Mouse (Mus musculus): ENCODE measurements around the gene Myocd. TPM values are rescaled to one million over a fixed set of nuclear protein-coding genes. Genes with fewer than 3 reads are reported as not detected.
A peak's percentile ranks its signal among the peaks of the same experiment; 100 is the strongest.

Gene Myocd
- total RNA-seq, 2 experiments from 2014 or later: 0.39 to 0.97 TPM

DNA sequence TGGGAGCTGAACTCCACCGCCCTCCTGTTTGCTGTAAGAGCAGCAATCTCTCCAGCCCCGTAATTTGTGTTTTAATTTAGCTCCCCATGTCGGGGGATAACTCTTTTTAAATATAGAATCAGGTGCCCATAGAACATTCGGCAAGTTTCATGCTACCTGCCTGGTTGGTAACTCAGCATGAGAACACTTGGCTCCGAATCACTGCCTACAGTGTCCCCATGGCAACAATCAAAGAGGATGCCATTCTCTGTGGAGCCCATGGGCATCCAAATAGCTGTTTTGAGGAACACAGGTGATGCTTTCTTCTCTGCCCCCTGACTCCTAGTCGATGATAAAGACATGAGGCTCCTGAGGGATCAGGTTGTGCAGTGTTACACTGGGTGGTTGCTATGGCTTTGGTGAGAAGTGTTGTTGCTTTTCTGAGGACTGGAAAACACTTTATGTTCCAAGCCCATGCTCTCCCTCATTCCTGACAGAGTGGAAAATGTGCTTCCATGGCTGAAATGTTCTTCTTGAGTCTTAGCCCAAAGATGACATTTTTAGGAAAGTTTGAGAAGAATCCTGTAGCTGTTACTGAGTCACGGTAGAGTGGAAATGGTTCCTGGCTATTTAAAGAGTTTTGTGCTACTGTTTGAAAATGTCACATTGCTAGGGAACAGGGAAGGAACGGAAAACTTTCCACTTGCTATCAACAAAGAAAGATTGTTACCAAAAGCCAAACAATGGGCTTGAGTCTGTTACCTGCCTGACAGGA lies 23.3 kb downstream of the Myocd start:
- H3K27ac ChIP-seq: peak overlapping the region; percentile 28; the same call in 1 of the 2 replicates
- no peak for DNase-seq (ENCODE audit: low spot score in 2 of 2)
- H3K4me3 ChIP-seq: no peak overlapping the region

GRCm38 (mm10) chr11:65243593-65243992 lies 26.2 kb downstream of the Myocd start:
- TF ChIP-seq CTCF (conservative IDR thresholded peaks at IDR 0.05): no peak
- no peak for DNase-seq (ENCODE audit: low spot score in 2 of 2)
- Histone ChIP-seq H3K27ac (no peak overlapping the region), H3K4me3 (no peak overlapping the region)

More for the DNA sequence above, 23.3 kb downstream of the Myocd start:
- TF ChIP-seq CTCF (conservative IDR thresholded peaks at IDR 0.05): no peak

- Histone ChIP-seq H3K27ac (no peak overlapping the region), H3K4me3 (no peak overlapping the region)
- TF ChIP-seq CTCF (conservative IDR thresholded peaks at IDR 0.05): no peak
- DNase-seq (ENCODE audit: low spot score in 2 of 2): no peak
Observed at GRCm38 (mm10) chr11:65240521-65240920, 29.3 kb downstream of the Myocd start.

DNA sequence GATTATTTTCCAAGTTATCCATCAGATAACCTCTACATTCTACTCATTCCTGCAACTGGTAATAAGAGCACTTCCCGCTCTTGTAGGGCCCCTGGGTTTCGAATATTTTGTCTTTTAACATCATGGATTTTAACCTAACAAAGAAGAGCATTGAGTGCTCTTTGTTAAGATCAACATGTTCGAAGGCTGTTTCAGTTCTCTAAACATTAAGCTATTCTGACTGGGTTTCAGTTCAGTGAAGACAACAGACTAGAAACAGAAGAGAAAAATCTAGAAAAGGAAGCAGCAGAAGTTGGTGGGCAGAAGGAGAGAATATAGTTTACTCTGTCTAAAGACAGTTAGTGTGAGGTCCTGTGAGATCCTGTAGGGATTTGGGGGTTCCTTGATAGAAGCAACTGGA lies 31.9 kb downstream of the Myocd start:
- no peak for TF ChIP-seq CTCF (conservative IDR thresholded peaks at IDR 0.05)
- no peak overlapping the region for H3K4me3 ChIP-seq
- H3K27ac ChIP-seq: no peak overlapping the region
- DNase-seq (ENCODE audit: low spot score in 2 of 2): no peak

DNA sequence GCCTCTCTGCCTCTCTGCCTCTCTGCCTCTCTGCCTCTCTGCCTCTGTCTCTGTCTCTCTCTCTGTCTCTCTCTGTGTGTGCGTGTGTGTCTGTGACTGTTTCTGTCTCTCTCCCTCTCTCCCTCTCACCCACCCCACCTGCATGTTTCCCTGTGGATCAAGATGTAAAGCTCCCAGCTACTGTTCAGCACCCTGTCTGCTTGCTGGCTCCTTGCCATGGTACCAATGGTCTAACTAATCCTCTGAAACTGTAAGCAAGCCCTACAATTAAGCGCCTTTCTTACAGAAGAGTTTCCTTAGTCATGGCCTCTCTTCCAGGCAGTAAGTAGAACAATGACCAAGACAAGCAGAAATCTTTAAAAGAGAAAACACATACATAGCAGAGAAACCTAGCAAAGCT lies 32.9 kb downstream of the Myocd start:
- Histone ChIP-seq H3K4me3 (no peak overlapping the region), H3K27ac (no peak overlapping the region)
- DNase-seq (ENCODE audit: low spot score in 2 of 2): no peak
- no peak for TF ChIP-seq CTCF (conservative IDR thresholded peaks at IDR 0.05)

- no peak for TF ChIP-seq CTCF (conservative IDR thresholded peaks at IDR 0.05)
- Histone ChIP-seq H3K27ac (no peak overlapping the region), H3K4me3 (no peak overlapping the region)
- DNase-seq (ENCODE audit: low spot score in 2 of 2): no peak
Observed at GRCm38 (mm10) chr11:65235374-65235773, 34.4 kb downstream of the Myocd start.

- no peak overlapping the region for H3K27ac ChIP-seq
- H3K4me3 ChIP-seq: no peak overlapping the region
- TF ChIP-seq CTCF (conservative IDR thresholded peaks at IDR 0.05): no peak
- DNase-seq (ENCODE audit: low spot score in 2 of 2): no peak
Observed at GRCm38 (mm10) chr11:65231771-65232170, 38.0 kb downstream of the Myocd start.

GRCm38 (mm10) chr11:65226766-65227165 lies 43.0 kb downstream of the Myocd start:
- no peak for TF ChIP-seq CTCF (conservative IDR thresholded peaks at IDR 0.05)
- H3K27ac ChIP-seq: no peak overlapping the region
- no peak overlapping the region for H3K4me3 ChIP-seq
- no peak for DNase-seq (ENCODE audit: low spot score in 2 of 2)

DNA sequence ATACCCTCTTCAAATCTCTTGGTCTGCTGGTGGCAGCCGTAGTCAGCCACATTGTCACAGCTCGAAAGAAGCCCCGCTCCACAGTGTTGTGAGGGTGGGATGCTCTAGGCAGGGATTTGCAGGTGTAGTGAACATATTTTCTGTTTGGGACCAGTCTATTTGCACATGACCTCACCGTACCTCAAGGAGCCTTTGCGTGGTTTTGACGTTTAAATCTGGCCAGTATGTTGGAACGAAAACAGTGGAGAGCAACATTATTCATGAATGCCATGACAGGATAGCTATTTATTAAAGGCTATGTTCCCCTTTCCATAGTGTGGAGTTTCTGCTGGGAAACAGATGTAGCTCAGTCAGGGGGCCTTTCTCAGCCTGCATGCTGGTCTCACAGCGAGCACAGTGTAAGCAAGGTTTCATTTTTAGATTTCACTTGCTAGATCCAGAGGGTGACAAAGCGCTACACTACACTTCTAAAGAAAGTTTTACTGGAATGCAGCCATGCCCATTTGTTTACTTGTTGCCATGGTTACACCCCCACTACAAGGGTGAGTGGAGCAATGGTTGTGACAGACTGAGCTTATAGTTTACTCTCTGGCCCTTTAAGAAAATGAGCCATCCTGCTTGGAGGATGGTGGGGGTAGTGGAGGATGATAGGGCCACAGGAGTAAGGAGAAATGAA lies 54.7 kb downstream of the Myocd start:
- peak in 1 of 2 experiments; percentile 20 for DNase-seq (ENCODE audit: low spot score in 2 of 2)
- TF ChIP-seq CTCF (conservative IDR thresholded peaks at IDR 0.05): no peak
- Histone ChIP-seq H3K4me3 (no peak overlapping the region), H3K27ac (no peak overlapping the region)

GRCm38 (mm10) chr11:65213806-65214205 lies 56.0 kb downstream of the Myocd start:
- Histone ChIP-seq H3K27ac (no peak overlapping the region), H3K4me3 (no peak overlapping the region)
- DNase-seq (ENCODE audit: low spot score in 2 of 2): no peak
- no peak for TF ChIP-seq CTCF (conservative IDR thresholded peaks at IDR 0.05)

- H3K27ac ChIP-seq: no peak overlapping the region
Observed at GRCm38 (mm10) chr11:65211701-65212100, 58.1 kb downstream of the Myocd start.

DNA sequence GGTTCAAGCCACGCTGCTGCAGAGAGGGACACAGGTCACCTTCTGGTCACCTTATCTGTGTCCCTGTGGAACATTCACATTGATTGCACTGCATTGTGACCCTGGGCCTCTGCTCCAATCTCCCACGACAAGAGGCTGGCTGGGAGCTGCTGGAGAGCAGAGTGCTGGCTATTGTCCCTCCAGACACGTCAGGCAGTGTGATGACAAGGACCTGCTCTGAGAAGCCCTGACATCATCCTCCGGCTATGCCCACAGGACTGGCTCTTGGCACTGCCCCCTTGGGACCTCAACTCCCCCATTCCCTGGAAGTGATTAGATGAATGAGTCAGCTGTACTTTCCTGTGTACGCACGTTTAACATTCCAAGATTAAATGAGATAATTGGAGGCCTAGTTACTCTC lies 60.3 kb downstream of the Myocd start:
- no peak overlapping the region for H3K27ac ChIP-seq
- no peak for DNase-seq (ENCODE audit: low spot score in 2 of 2)
- H3K4me3 ChIP-seq: no peak overlapping the region
- no peak for TF ChIP-seq CTCF (conservative IDR thresholded peaks at IDR 0.05)

More at GRCm38 (mm10) chr11:65211701-65212100, 58.1 kb downstream of the Myocd start:
- no peak for TF ChIP-seq CTCF (conservative IDR thresholded peaks at IDR 0.05)
- DNase-seq (ENCODE audit: low spot score in 2 of 2): no peak
- H3K4me3 ChIP-seq: no peak overlapping the region

DNA sequence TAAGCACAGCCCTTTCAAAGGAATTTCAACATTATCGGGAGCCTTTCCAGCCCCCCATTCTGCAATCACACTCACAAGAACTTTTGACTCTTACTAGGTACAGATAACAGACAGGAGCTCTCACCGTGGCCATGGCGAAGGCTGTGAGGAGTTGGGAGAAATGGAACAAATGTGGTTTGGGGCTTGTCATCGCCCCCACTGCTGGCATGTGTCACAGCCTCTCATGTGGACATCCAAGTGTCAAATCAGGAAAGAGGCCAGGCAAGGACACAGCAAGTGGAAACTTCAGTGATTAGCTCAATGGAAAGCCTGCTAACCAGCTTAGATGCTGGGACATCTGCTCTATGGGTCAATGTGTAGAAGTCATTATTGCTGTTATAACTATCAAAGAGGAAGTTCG lies 64.5 kb downstream of the Myocd start:
- no peak for TF ChIP-seq CTCF (conservative IDR thresholded peaks at IDR 0.05)
- H3K27ac ChIP-seq: no peak overlapping the region
- DNase-seq (ENCODE audit: low spot score in 2 of 2): no peak
- H3K4me3 ChIP-seq: no peak overlapping the region

DNA sequence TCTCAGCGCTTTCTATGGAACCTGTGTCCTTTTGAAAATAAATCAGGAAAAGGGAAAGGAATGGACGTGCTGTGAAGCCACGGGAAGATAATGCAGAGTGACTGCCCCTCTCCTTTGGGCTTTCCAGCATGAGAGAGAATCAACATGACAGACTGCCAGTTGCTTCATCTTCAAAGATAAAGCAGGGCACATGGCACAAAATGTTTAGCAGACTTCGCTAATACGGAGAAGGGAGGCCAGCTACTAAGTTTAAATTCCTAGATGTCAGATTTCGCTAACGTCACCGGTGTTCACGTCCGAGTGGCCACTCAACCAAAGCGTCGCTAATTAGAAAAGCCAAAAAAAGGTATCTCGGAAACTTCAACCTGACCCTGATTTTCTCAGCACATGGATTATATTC lies 65.1 kb downstream of the Myocd start:
- DNase-seq (ENCODE audit: low spot score in 2 of 2): no peak
- Histone ChIP-seq H3K27ac (no peak overlapping the region), H3K4me3 (no peak overlapping the region)
- TF ChIP-seq CTCF (conservative IDR thresholded peaks at IDR 0.05): no peak

Measured in layer of hippocampus, adult 2 months (tissue).